Mouse (Mus musculus) lung, postnatal 0 days (tissue): ENCODE data around the gene Npcd.

Experiments used
- CTCF ChIP-seq: IDR thresholded peaks from 2 replicates; pipeline ENCODE4 v1.5.1; 2016; ENCODE audit warnings: antibody characterized with exemption, mild to moderate bottlenecking
- EP300 ChIP-seq: IDR thresholded peaks from 2 replicates; pipeline ENCODE4 v1.6.1; 2016; ENCODE audit warnings: antibody characterized with exemption, mild to moderate bottlenecking, control low read depth

DNA sequence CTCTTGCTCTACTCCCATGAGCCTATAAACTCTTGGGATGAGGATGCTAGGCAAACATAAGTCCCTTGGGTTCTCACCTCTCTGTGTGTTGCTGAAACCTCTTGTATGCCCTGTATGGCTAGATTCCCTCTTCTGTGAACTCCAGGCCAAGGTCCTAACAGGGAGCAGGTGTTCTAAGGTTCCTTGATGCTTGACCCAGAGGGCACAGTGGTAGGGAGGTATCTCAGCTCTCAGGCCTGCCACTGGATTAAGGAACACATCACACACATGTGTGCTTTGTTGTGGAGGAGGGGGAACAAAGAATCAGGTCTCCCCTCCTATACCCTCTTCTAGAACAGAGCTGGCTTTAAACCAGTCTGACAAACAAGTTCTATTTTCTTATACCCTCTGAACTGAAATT lies 56.3 kb downstream of the Npcd start, which contains the start of gene Dnal4:
- TF ChIP-seq EP300 (no peak), CTCF (no peak)
